Mouse (Mus musculus) thymus, postnatal 14 days (tissue): ENCODE measurements around the gene 1700029J07Rik.

ENCODE experiments used
- DNase-seq: peaks from one replicate; pipeline ENCODE4 v3.0.0; 2021

Gene 1700029J07Rik

GRCm38 (mm10) chr8:45946283-45946682, 28.8 kb downstream of the 1700029J07Rik start:
- DNase-seq = no peak

- DNase-seq = no peak
Measured at GRCm38 (mm10) chr8:45936986-45937385, 38.1 kb downstream of the 1700029J07Rik start.

- DNase-seq = peak; percentile 95
Measured at GRCm38 (mm10) chr8:45934582-45935014, 40.5 kb downstream of the 1700029J07Rik start, which contains the start of gene Ccdc110. Gene Ccdc110, plus strand, starts transcription at chr8:45934619.

- no peak for DNase-seq
Measured at GRCm38 (mm10) chr8:45922116-45922515, 52.9 kb downstream of the 1700029J07Rik start.

- no peak for DNase-seq
Measured at GRCm38 (mm10) chr8:45920392-45920791, 54.7 kb downstream of the 1700029J07Rik start.

- DNase-seq = no peak
Measured at GRCm38 (mm10) chr8:45918891-45919290, 56.2 kb downstream of the 1700029J07Rik start.

- DNase-seq = no peak
Measured at GRCm38 (mm10) chr8:45917040-45917679, 57.9 kb downstream of the 1700029J07Rik start.

- DNase-seq = no peak
Measured at GRCm38 (mm10) chr8:45916496-45916895, 58.6 kb downstream of the 1700029J07Rik start.

GRCm38 (mm10) chr8:45913707-45914106, 61.3 kb downstream of the 1700029J07Rik start:
- DNase-seq = no peak

GRCm38 (mm10) chr8:45906251-45906619, 68.8 kb downstream of the 1700029J07Rik start:
- no peak for DNase-seq

GRCm38 (mm10) chr8:45905591-45906250, 69.3 kb downstream of the 1700029J07Rik start:
- DNase-seq = no peak

GRCm38 (mm10) chr8:45903659-45904058, 71.4 kb downstream of the 1700029J07Rik start:
- no peak for DNase-seq
